Mouse (Mus musculus): ENCODE results near the gene Slc45a3. TPM values are rescaled to one million over a fixed set of nuclear protein-coding genes. Genes with fewer than 3 reads are reported as not detected.
A peak's percentile ranks its signal among the peaks of the same experiment; 100 is the strongest.

Slc45a3 gene
- polyA plus RNA-seq, 1 experiment from 2014 or later = 8.4 TPM

DNA sequence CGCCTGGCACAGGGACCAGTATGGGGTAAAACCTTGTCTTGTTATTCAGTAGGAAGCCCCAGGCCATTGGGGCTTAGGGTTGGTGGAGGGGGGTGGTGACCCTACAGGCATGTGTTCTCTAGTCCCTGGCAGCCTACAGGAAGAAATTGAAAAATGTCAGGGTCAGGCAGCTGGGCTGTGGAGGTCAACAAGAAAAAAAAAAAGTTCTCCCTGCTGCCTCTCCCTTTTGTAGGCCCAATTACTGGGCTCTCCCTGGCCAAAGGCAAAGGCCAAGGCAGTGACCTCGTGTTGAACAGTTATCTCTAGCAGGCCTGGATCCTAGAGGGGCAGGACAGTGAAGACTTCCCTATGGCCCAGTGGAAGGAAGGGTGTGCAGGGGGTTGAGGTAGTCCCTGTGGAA, 17.7 kb downstream of the Slc45a3 start:
- Histone ChIP-seq H3K4me3 (ENCODE audit: low read depth, low read length) (no peak overlapping the region), H3K9ac (ENCODE audit: low read length) (no peak overlapping the region), H3K4me2 (ENCODE audit: low read depth, low read length, severe bottlenecking) (no peak overlapping the region), H3K27ac (ENCODE audit: low read depth, low read length) (no peak overlapping the region), H3K4me1 (replicated peaks; ENCODE audit: control insufficient read depth, insufficient read depth, low read length) (no peaks in the 10 kb centered on the region; the same call in none of the 2 replicates), H3K9me3 (ENCODE audit: control insufficient read depth, low read length) (no peaks in the 10 kb centered on the region), H3K27me3 (ENCODE audit: control insufficient read depth, insufficient read depth, low read length) (no peaks in the 10 kb centered on the region), H3K36me3 (ENCODE audit: control insufficient read depth, insufficient read depth, low read length) (no peaks in the 10 kb centered on the region; the same call in 1 of the 2 replicates)
- ATAC-seq (replicated peaks; ENCODE audit: low FRiP score) (no peak), DNase-seq (ENCODE audit: low spot score) (no peak)
- 24% methylated on average over 2 of the region's 2 CpGs for WGBS

GRCm38 (mm10) chr1:131981378-131982013, 18.7 kb downstream of the Slc45a3 start:
- no peaks in the 10 kb centered on the region; the same call in 1 of the 2 replicates for H3K36me3 ChIP-seq (ENCODE audit: control insufficient read depth, insufficient read depth, low read length)
- H3K4me3 ChIP-seq (ENCODE audit: low read depth, low read length) = no peak overlapping the region
- H3K9me3 ChIP-seq (ENCODE audit: control insufficient read depth, low read length) = no peaks in the 10 kb centered on the region
- DNase-seq (ENCODE audit: low spot score) (peak; percentile 89), ATAC-seq (replicated peaks; ENCODE audit: low FRiP score) (peak; percentile 75)
- no peaks in the 10 kb centered on the region; the same call in 1 of the 2 replicates for H3K4me1 ChIP-seq (replicated peaks; ENCODE audit: control insufficient read depth, insufficient read depth, low read length)
- H3K27ac ChIP-seq (ENCODE audit: low read depth, low read length) = no peak overlapping the region
- H3K9ac ChIP-seq (ENCODE audit: low read length) = no peak overlapping the region
- no peaks in the 10 kb centered on the region for H3K27me3 ChIP-seq (ENCODE audit: control insufficient read depth, insufficient read depth, low read length)
- 47% methylated on average over 12 of the region's 12 CpGs for WGBS
- no peak overlapping the region for H3K4me2 ChIP-seq (ENCODE audit: low read depth, low read length, severe bottlenecking)

- no peaks in the 10 kb centered on the region; the same call in 1 of the 2 replicates for H3K36me3 ChIP-seq (ENCODE audit: control insufficient read depth, insufficient read depth, low read length)
- H3K27ac ChIP-seq (ENCODE audit: low read depth, low read length) = no peak overlapping the region
- DNase-seq (ENCODE audit: low spot score) = peak; percentile 85
- 18% methylated on average over 5 of the region's 5 CpGs for WGBS
- H3K4me2 ChIP-seq (ENCODE audit: low read depth, low read length, severe bottlenecking) = no peak overlapping the region
- H3K9ac ChIP-seq (ENCODE audit: low read length) = no peak overlapping the region
- H3K27me3 ChIP-seq (ENCODE audit: control insufficient read depth, insufficient read depth, low read length) = no peaks in the 10 kb centered on the region
- no peak overlapping the region for H3K4me3 ChIP-seq (ENCODE audit: low read depth, low read length)
- ATAC-seq (replicated peaks; ENCODE audit: low FRiP score) = peak; percentile 24
- no peaks in the 10 kb centered on the region; the same call in 1 of the 2 replicates for H3K4me1 ChIP-seq (replicated peaks; ENCODE audit: control insufficient read depth, insufficient read depth, low read length)
- no peaks in the 10 kb centered on the region for H3K9me3 ChIP-seq (ENCODE audit: control insufficient read depth, low read length)
Observed at GRCm38 (mm10) chr1:131982907-131983306, 20.1 kb downstream of the Slc45a3 start.

DNA sequence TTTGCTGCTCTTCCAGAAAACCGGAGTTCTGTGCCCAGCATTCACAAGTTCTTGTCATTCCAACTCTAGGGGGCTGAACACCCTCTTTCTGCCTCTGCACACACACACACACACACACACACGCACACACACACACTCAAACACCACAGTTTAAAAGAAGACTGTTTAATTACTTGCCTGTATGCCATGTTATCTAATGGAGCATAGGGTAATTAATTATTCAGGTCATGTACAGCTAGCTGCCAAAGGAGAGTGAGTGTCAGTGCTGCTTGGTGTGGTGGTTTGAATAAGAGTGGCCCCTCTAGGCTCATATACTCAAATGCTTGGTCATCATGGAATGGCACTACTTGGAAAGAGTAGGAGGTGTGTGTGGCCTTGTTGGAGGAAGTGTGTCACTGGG, 21.0 kb downstream of the Slc45a3 start:
- ATAC-seq (replicated peaks; ENCODE audit: low FRiP score) (no peak), DNase-seq (ENCODE audit: low spot score) (no peak)
- Histone ChIP-seq H3K9me3 (ENCODE audit: control insufficient read depth, low read length) (no peaks in the 10 kb centered on the region), H3K9ac (ENCODE audit: low read length) (no peak overlapping the region), H3K36me3 (ENCODE audit: control insufficient read depth, insufficient read depth, low read length) (no peaks in the 10 kb centered on the region; the same call in 1 of the 2 replicates), H3K4me1 (replicated peaks; ENCODE audit: control insufficient read depth, insufficient read depth, low read length) (no peaks in the 10 kb centered on the region), H3K27ac (ENCODE audit: low read depth, low read length) (no peak overlapping the region), H3K4me2 (ENCODE audit: low read depth, low read length, severe bottlenecking) (no peak overlapping the region), H3K4me3 (ENCODE audit: low read depth, low read length) (no peak overlapping the region), H3K27me3 (ENCODE audit: control insufficient read depth, insufficient read depth, low read length) (no peaks in the 10 kb centered on the region)
- 76% methylated on average over 2 of the region's 2 CpGs for WGBS

DNA sequence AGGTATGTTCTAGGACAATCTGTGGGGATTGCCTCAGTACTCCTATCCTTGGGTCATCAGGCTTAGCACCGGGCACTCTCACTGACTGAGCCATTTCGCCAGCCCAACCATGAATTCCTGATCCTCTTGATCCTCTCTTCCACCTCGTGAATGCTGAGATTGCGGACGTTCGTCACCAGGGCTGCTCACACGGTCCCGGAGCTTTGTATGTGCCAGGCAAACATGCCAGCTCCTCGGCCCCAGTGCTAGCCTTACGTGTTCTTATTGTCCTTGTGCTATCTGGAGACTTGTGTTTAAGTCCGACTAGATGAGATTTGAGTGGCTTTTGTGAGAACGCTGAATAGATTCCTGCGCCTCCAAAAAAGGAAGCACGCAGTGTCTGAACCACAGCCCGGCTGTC, 24.7 kb downstream of the Slc45a3 start:
- WGBS = 75% methylated on average over 15 of the region's 15 CpGs
- ATAC-seq (replicated peaks; ENCODE audit: low FRiP score) (no peak), DNase-seq (ENCODE audit: low spot score) (no peak)
- no peaks in the 10 kb centered on the region for H3K9me3 ChIP-seq (ENCODE audit: control insufficient read depth, low read length)
- H3K9ac ChIP-seq (ENCODE audit: low read length) = no peak overlapping the region
- no peak overlapping the region for H3K27ac ChIP-seq (ENCODE audit: low read depth, low read length)
- H3K36me3 ChIP-seq (ENCODE audit: control insufficient read depth, insufficient read depth, low read length) = no peaks in the 10 kb centered on the region
- no peak overlapping the region for H3K4me2 ChIP-seq (ENCODE audit: low read depth, low read length, severe bottlenecking)
- H3K27me3 ChIP-seq (ENCODE audit: control insufficient read depth, insufficient read depth, low read length) = no peaks in the 10 kb centered on the region
- H3K4me1 ChIP-seq (replicated peaks; ENCODE audit: control insufficient read depth, insufficient read depth, low read length) = no peaks in the 10 kb centered on the region
- H3K4me3 ChIP-seq (ENCODE audit: low read depth, low read length) = no peak overlapping the region

GRCm38 (mm10) chr1:131989476-131989875, 26.7 kb downstream of the Slc45a3 start:
- H3K27me3 ChIP-seq (ENCODE audit: control insufficient read depth, insufficient read depth, low read length) = no peaks in the 10 kb centered on the region
- no peak overlapping the region for H3K9ac ChIP-seq (ENCODE audit: low read length)
- H3K4me3 ChIP-seq (ENCODE audit: low read depth, low read length) = no peak overlapping the region
- no peak for DNase-seq (ENCODE audit: low spot score)
- no peak overlapping the region for H3K27ac ChIP-seq (ENCODE audit: low read depth, low read length)
- no peaks in the 10 kb centered on the region for H3K36me3 ChIP-seq (ENCODE audit: control insufficient read depth, insufficient read depth, low read length)
- no peaks in the 10 kb centered on the region for H3K4me1 ChIP-seq (replicated peaks; ENCODE audit: control insufficient read depth, insufficient read depth, low read length)
- no peak for ATAC-seq (replicated peaks; ENCODE audit: low FRiP score)
- no peaks in the 10 kb centered on the region for H3K9me3 ChIP-seq (ENCODE audit: control insufficient read depth, low read length)
- 72% methylated on average over 4 of the region's 4 CpGs for WGBS
- no peak overlapping the region for H3K4me2 ChIP-seq (ENCODE audit: low read depth, low read length, severe bottlenecking)

- DNase-seq (ENCODE audit: low spot score) (no peak), ATAC-seq (replicated peaks; ENCODE audit: low FRiP score) (no peak)
- no peak overlapping the region for H3K9ac ChIP-seq (ENCODE audit: low read length)
- H3K4me1 ChIP-seq (replicated peaks; ENCODE audit: control insufficient read depth, insufficient read depth, low read length) = no peaks in the 10 kb centered on the region
- H3K27me3 ChIP-seq (ENCODE audit: control insufficient read depth, insufficient read depth, low read length) = no peaks in the 10 kb centered on the region
- no peaks in the 10 kb centered on the region for H3K9me3 ChIP-seq (ENCODE audit: control insufficient read depth, low read length)
- no peak overlapping the region for H3K4me3 ChIP-seq (ENCODE audit: low read depth, low read length)
- H3K36me3 ChIP-seq (ENCODE audit: control insufficient read depth, insufficient read depth, low read length) = no peaks in the 10 kb centered on the region
- H3K4me2 ChIP-seq (ENCODE audit: low read depth, low read length, severe bottlenecking) = no peak overlapping the region
- 92% methylated on average over 9 of the region's 9 CpGs for WGBS
- H3K27ac ChIP-seq (ENCODE audit: low read depth, low read length) = no peak overlapping the region
Observed at GRCm38 (mm10) chr1:131990083-131990760, 27.5 kb downstream of the Slc45a3 start.

DNA sequence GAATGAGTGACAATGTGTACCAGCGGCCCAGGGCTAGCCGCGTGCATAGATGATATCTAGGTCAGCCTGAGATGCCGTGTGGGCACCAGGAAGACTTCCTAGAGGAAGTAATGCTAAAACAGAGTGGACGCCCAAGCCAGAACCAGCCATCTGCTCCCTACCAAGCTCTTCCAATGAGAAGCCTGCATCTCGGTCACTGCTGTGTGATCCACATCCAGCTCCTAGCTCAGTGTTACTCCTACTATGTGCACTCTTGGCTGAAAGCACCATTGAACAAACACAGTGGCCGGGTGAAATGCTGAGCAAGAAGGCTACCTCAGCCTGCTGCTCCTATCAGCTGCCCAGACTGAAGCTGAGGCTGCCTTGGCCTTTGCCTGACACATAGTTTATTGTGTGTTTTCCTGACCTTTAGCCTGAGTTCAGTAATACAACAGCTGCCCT, 29.8 kb downstream of the Slc45a3 start:
- H3K36me3 ChIP-seq (ENCODE audit: control insufficient read depth, insufficient read depth, low read length) = no peaks in the 10 kb centered on the region
- H3K9me3 ChIP-seq (ENCODE audit: control insufficient read depth, low read length) = no peaks in the 10 kb centered on the region
- DNase-seq (ENCODE audit: low spot score) (no peak), ATAC-seq (replicated peaks; ENCODE audit: low FRiP score) (no peak)
- no peak overlapping the region for H3K9ac ChIP-seq (ENCODE audit: low read length)
- WGBS = 88% methylated on average over 7 of the region's 7 CpGs
- no peak overlapping the region for H3K4me2 ChIP-seq (ENCODE audit: low read depth, low read length, severe bottlenecking)
- no peak overlapping the region for H3K4me3 ChIP-seq (ENCODE audit: low read depth, low read length)
- no peak overlapping the region for H3K27ac ChIP-seq (ENCODE audit: low read depth, low read length)
- H3K27me3 ChIP-seq (ENCODE audit: control insufficient read depth, insufficient read depth, low read length) = no peaks in the 10 kb centered on the region
- no peaks in the 10 kb centered on the region for H3K4me1 ChIP-seq (replicated peaks; ENCODE audit: control insufficient read depth, insufficient read depth, low read length)
